Mouse (Mus musculus): ENCODE data around the gene Irf5.
A peak's percentile ranks its signal among the peaks of the same experiment; 100 is the strongest.
"Not testable (repeated sequence)": the region's sequence is repeated elsewhere in the genome, so short reads cannot be mapped to it uniquely, and the experiment has no call there.

Gene Irf5

GRCm38 (mm10) chr6:29527361-29528164, 1.1 kb downstream of the Irf5 start:
- no peak for DNase-seq (ENCODE audit: low spot score in 2 of 2)

GRCm38 (mm10) chr6:29528165-29528505, 1.7 kb downstream of the Irf5 start:
- no peak for DNase-seq (ENCODE audit: low spot score in 2 of 2)

GRCm38 (mm10) chr6:29528561-29529443, 2.4 kb downstream of the Irf5 start:
- no peak for DNase-seq (ENCODE audit: low spot score in 2 of 2)

- DNase-seq (ENCODE audit: low spot score in 2 of 2) = no peak
Observed at GRCm38 (mm10) chr6:29529444-29529820, 3.0 kb downstream of the Irf5 start.

GRCm38 (mm10) chr6:29530050-29530449, 3.6 kb downstream of the Irf5 start:
- no peak for DNase-seq (ENCODE audit: low spot score in 2 of 2)

- no peak for DNase-seq (ENCODE audit: low spot score in 2 of 2)
Observed at GRCm38 (mm10) chr6:29535316-29535715, 8.9 kb downstream of the Irf5 start.

GRCm38 (mm10) chr6:29536651-29537193, 10.3 kb downstream of the Irf5 start:
- peak in 1 of 2 experiments; percentile 29 for DNase-seq (ENCODE audit: low spot score in 2 of 2)

GRCm38 (mm10) chr6:29537221-29537620, 10.8 kb downstream of the Irf5 start:
- no peak for DNase-seq (ENCODE audit: low spot score in 2 of 2)

- DNase-seq (ENCODE audit: low spot score in 2 of 2) = no peak
Observed at GRCm38 (mm10) chr6:29539502-29539901, 13.1 kb downstream of the Irf5 start.

GRCm38 (mm10) chr6:29540223-29540622, 13.8 kb downstream of the Irf5 start:
- DNase-seq (ENCODE audit: low spot score in 2 of 2) = no peak

- no peak for DNase-seq (ENCODE audit: low spot score in 2 of 2)
Observed at GRCm38 (mm10) chr6:29540956-29541355, 14.5 kb downstream of the Irf5 start.

- no peak for DNase-seq (ENCODE audit: low spot score in 2 of 2)
Observed at GRCm38 (mm10) chr6:29545611-29546010, 19.2 kb downstream of the Irf5 start.

- DNase-seq (ENCODE audit: low spot score in 2 of 2) = no peak
Observed at GRCm38 (mm10) chr6:29547582-29547981, 21.2 kb downstream of the Irf5 start.

- DNase-seq (ENCODE audit: low spot score in 2 of 2) = no peak
Observed at GRCm38 (mm10) chr6:29548086-29548485, 21.7 kb downstream of the Irf5 start.

GRCm38 (mm10) chr6:29552526-29552925, 26.1 kb downstream of the Irf5 start:
- DNase-seq (ENCODE audit: low spot score in 2 of 2) = no peak

- no peak for DNase-seq (ENCODE audit: low spot score in 2 of 2)
Observed at GRCm38 (mm10) chr6:29557112-29557511, 30.7 kb downstream of the Irf5 start.

- DNase-seq (ENCODE audit: low spot score in 2 of 2) = not testable (repeated sequence)
Observed at GRCm38 (mm10) chr6:29576388-29576787, 50.0 kb downstream of the Irf5 start.

GRCm38 (mm10) chr6:29580770-29581169, 54.3 kb downstream of the Irf5 start:
- no peak for DNase-seq (ENCODE audit: low spot score in 2 of 2)

GRCm38 (mm10) chr6:29581202-29581601, 54.8 kb downstream of the Irf5 start:
- no peak for DNase-seq (ENCODE audit: low spot score in 2 of 2)

All from frontal cortex, postnatal 36 days (tissue).